Mouse (Mus musculus): ENCODE data around the gene Rbm25.

DNA sequence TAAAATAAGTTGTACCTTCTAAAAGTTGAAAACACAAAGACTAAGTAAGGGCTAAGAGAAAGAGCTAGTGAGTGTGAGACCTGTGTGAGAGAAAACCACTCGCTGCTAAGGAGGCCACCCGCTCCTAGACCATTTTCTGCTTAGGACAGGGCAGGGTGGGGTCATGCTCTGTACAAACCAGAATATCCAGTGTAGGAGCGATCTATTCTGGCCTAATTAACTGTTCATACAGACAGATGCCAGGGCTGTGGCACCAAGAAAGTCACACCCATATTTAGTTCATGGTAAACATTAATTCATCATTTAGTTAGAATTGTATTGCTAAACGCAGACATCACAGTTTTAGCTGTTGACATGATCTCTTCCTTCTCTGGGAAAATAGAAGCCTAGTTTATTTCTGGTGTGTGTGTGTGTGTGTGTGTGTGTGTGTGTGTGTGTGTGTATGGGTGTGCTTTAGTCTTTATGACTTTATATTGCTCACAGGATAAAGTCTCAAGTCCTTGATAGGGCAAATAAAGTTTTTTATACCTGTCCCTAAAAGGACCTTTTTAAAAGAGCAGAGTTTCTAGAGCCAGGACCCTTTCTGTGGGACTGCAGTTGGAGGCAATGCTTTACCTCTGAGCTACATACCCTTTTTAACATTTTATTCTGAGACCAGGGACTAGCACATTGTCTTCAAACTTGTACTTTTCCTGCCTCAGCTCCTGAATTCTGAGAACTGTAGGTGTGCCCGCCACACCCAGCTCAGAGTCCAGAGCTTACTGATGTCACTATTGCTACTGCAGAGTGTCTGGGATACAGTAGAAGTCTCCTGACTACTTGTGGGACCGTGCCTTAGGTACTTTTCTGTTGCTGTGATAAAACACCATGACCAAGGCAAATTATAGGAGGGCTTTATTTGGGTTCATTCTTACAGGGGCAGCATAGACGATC lies 77.4 kb downstream of the Rbm25 start:
- TF ChIP-seq CTCF (conservative IDR thresholded peaks at IDR 0.05; ENCODE audit: insufficient read depth, insufficient read length, low read depth, low read length): no peak
- no peak for TF ChIP-seq POLR2A (IDR thresholded peaks at IDR 0.05; ENCODE audit: low read depth, low read length)

All from kidney, adult 2 months (tissue).